Mouse (Mus musculus): ENCODE results near the gene Kifc5b. TPM values are rescaled to one million over a fixed set of nuclear protein-coding genes. Genes with fewer than 3 reads are reported as not detected.
A peak's percentile ranks its signal among the peaks of the same experiment; 100 is the strongest.

Gene Kifc5b
- polyA plus RNA-seq, 1 experiment from 2014 or later, result 5.2 TPM

- ATAC-seq (ENCODE audit: low read depth) (no peak), DNase-seq (no peak)
- Histone ChIP-seq H3K9ac (peak overlapping the region; percentile 73), H3K27ac (peak overlapping the region; percentile 87), H3K4me3 (replicated peaks) (peak overlapping the region; percentile 44), H3K36me3 (peaks cover 12% of the 10 kb centered on the region; the same call in 1 of the 2 replicates), H3K9me3 (replicated peaks) (no peaks in the 10 kb centered on the region), H3K4me1 (replicated peaks) (peaks cover 81% of the 10 kb centered on the region), H3K4me2 (peak overlapping the region; percentile 68), H3K27me3 (peaks cover 20% of the 10 kb centered on the region)
- 61% methylated on average over 5 of the region's 5 CpGs for WGBS (ENCODE audit: insufficient replicate concordance)
Observed at GRCm38 (mm10) chr17:26956309-26956708, 39.4 kb downstream of the Kifc5b start.

DNA sequence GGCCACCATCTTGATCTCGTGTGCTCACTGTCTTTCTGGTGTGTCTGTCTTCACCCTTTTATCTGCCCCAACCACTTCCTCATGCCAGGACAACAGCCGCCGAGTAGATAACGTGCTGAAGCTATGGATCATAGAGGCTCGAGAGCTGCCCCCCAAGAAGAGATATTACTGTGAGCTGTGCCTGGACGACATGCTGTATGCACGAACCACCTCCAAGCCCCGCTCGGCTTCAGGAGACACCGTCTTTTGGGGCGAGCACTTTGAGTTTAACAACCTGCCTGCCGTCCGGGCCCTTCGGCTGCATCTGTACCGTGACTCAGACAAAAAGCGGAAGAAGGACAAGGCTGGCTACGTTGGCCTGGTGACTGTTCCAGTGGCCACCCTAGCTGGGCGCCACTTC lies 40.0 kb downstream of the Kifc5b start:
- H3K9ac ChIP-seq, result peak overlapping the region; percentile 73
- peak; percentile 88 for ATAC-seq (ENCODE audit: low read depth)
- H3K4me3 ChIP-seq (replicated peaks), result peak overlapping the region; percentile 44

DNA sequence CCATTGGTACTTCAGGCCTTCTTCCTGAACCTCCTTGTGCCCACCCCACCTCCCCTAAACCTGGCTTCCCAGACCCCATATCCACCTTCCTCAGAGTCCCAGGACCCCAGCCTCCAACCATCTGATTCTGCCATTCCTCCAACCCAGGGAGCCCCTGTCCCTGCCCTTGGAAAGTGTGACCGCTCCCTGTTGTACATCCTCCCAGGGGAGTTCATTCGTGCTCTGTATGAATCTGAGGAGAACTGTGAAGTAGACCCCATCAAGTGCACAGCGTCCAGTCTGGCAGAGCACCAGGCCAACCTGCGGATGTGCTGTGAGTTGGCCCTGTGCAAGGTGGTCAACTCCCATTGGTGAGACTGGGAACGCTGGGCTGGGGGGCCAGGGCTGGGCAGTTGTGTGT lies 41.0 kb downstream of the Kifc5b start:
- DNase-seq (no peak), ATAC-seq (ENCODE audit: low read depth) (no peak)
- Histone ChIP-seq H3K4me1 (replicated peaks) (peaks cover 66% of the 10 kb centered on the region), H3K4me2 (peak overlapping the region; percentile 68), H3K4me3 (replicated peaks) (peak overlapping the region; percentile 44; the same call in 1 of the 2 replicates), H3K9me3 (replicated peaks) (no peaks in the 10 kb centered on the region), H3K27ac (peak overlapping the region; percentile 87), H3K36me3 (peaks cover 22% of the 10 kb centered on the region; the same call in 1 of the 2 replicates), H3K9ac (no peak overlapping the region; the same call in 1 of the 2 replicates), H3K27me3 (peaks cover 9% of the 10 kb centered on the region; the same call in 1 of the 2 replicates)
- 90% methylated on average over 5 of the region's 5 CpGs for WGBS (ENCODE audit: insufficient replicate concordance)

More for the DNA sequence above, 40.0 kb downstream of the Kifc5b start:
- Histone ChIP-seq H3K27ac (peak overlapping the region; percentile 87), H3K4me2 (peak overlapping the region; percentile 68), H3K27me3 (peaks cover 19% of the 10 kb centered on the region), H3K36me3 (peaks cover 18% of the 10 kb centered on the region; the same call in 1 of the 2 replicates), H3K4me1 (replicated peaks) (peaks cover 75% of the 10 kb centered on the region), H3K9me3 (replicated peaks) (no peaks in the 10 kb centered on the region)
- WGBS (ENCODE audit: insufficient replicate concordance), result 20% methylated on average over 18 of the region's 18 CpGs
- peak; percentile 74 for DNase-seq

DNA sequence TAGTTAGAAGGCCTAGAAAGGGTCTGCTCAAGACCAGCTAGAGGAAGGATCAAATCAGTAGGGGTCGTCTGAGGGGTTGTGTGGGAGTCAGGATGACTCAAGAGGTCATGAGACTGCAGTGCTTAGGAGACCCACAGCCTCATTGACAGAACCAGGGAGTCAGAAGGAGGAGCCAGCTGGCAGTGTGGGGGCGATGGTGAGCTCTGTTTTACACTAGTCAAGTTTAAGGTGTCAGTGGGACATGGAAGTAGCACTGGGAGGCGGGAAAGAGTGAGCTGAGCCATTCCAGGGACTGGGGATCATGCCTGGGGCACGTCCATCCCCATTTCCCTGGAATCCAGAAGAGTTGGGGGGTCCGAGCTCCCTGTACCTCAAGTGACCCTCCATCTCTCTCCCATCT lies 42.0 kb downstream of the Kifc5b start:
- Histone ChIP-seq H3K4me1 (replicated peaks) (peaks cover 56% of the 10 kb centered on the region), H3K36me3 (peaks cover 22% of the 10 kb centered on the region; the same call in 1 of the 2 replicates), H3K27me3 (no peaks in the 10 kb centered on the region), H3K9me3 (replicated peaks) (no peaks in the 10 kb centered on the region), H3K9ac (no peak overlapping the region), H3K27ac (peak overlapping the region; percentile 50; the same call in 1 of the 2 replicates), H3K4me2 (no peak overlapping the region), H3K4me3 (replicated peaks) (no peak overlapping the region)
- ATAC-seq (ENCODE audit: low read depth) (no peak), DNase-seq (no peak)
- WGBS (ENCODE audit: insufficient replicate concordance), result 52% methylated on average over 5 of the region's 5 CpGs

GRCm38 (mm10) chr17:26959815-26960214 lies 42.9 kb downstream of the Kifc5b start:
- DNase-seq (no peak), ATAC-seq (ENCODE audit: low read depth) (no peak)
- H3K36me3 ChIP-seq, result peaks cover 21% of the 10 kb centered on the region; the same call in 1 of the 2 replicates
- no peak overlapping the region for H3K9ac ChIP-seq
- WGBS (ENCODE audit: insufficient replicate concordance), result 86% methylated on average over 4 of the region's 4 CpGs
- no peaks in the 10 kb centered on the region for H3K9me3 ChIP-seq (replicated peaks)
- peaks cover 49% of the 10 kb centered on the region for H3K4me1 ChIP-seq (replicated peaks)
- H3K27me3 ChIP-seq, result no peaks in the 10 kb centered on the region
- H3K4me2 ChIP-seq, result no peak overlapping the region
- H3K4me3 ChIP-seq (replicated peaks), result no peak overlapping the region
- H3K27ac ChIP-seq, result no peak overlapping the region

DNA sequence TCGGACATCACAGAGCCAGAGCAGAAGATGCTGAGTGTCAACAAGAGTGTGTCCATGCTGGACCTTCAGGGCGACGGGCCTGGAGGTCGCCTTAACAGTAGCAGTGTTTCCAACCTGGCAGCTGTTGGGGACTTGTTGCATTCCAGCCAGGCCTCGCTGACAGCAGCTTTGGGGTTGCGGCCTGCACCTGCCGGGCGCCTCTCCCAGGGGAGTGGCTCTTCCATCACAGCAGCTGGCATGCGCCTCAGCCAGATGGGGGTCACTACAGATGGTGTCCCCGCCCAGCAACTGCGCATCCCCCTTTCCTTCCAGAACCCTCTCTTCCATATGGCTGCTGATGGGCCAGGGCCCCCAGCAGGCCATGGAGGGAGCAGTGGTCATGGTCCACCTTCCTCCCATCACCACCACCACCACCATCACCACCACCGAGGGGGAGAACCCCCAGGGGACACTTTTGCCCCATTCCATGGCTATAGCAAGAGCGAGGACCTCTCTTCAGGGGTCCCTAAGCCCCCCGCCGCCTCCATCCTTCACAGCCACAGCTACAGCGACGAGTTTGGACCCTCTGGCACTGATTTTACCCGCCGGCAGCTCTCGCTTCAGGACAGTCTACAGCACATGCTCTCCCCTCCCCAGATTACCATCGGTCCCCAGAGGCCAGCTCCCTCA lies 44.8 kb downstream of the Kifc5b start:
- Histone ChIP-seq H3K27me3 (no peaks in the 10 kb centered on the region), H3K4me1 (replicated peaks) (peaks cover 30% of the 10 kb centered on the region), H3K36me3 (peaks cover 18% of the 10 kb centered on the region; the same call in 1 of the 2 replicates), H3K4me3 (replicated peaks) (no peak overlapping the region), H3K27ac (no peak overlapping the region), H3K4me2 (no peak overlapping the region), H3K9me3 (replicated peaks) (no peaks in the 10 kb centered on the region), H3K9ac (no peak overlapping the region)
- 87% methylated on average over 21 of the region's 21 CpGs for WGBS (ENCODE audit: insufficient replicate concordance)
- ATAC-seq (ENCODE audit: low read depth) (no peak), DNase-seq (no peak)

GRCm38 (mm10) chr17:26966993-26967392 lies 50.1 kb downstream of the Kifc5b start:
- no peaks in the 10 kb centered on the region for H3K9me3 ChIP-seq (replicated peaks)
- H3K27ac ChIP-seq, result no peak overlapping the region
- no peak overlapping the region for H3K4me3 ChIP-seq (replicated peaks)
- no peak for DNase-seq
- no peak overlapping the region for H3K9ac ChIP-seq
- peaks cover 19% of the 10 kb centered on the region for H3K4me1 ChIP-seq (replicated peaks)
- H3K36me3 ChIP-seq, result 0 out of 2 replicates have a peak, but pooled peaks cover 3% of the 10 kb centered on the region
- WGBS (ENCODE audit: insufficient replicate concordance), result 83% methylated on average over 11 of the region's 11 CpGs
- no peaks in the 10 kb centered on the region for H3K27me3 ChIP-seq
- ATAC-seq (ENCODE audit: low read depth), result no peak
- no peak overlapping the region for H3K4me2 ChIP-seq

DNA sequence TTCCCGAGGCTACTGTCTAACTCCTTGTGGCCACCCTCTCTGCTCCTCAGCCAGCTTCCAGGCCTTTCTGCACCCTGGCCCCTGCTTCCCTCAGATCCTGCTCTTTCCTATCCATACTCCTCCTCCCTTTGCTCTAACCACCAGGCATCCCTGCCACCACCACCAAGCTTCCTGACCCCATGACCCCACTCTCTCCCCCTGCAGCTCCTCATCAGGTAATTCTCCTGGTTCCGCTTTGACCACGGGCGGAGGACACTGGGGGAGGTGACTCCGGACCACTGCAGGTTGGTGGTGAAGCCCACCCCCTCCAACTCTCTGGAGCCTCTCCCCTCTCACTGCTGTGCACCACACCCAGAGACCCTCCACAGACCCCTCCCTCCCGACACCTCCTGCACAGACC lies 50.6 kb downstream of the Kifc5b start:
- H3K4me2 ChIP-seq, result no peak overlapping the region
- no peak for ATAC-seq (ENCODE audit: low read depth)
- no peaks in the 10 kb centered on the region for H3K27me3 ChIP-seq
- no peaks in the 10 kb centered on the region for H3K36me3 ChIP-seq
- no peaks in the 10 kb centered on the region for H3K9me3 ChIP-seq (replicated peaks)
- no peak overlapping the region for H3K9ac ChIP-seq
- no peak overlapping the region; the same call in 1 of the 2 replicates for H3K27ac ChIP-seq
- 81% methylated on average over 6 of the region's 6 CpGs for WGBS (ENCODE audit: insufficient replicate concordance)
- H3K4me3 ChIP-seq (replicated peaks), result no peak overlapping the region
- no peak for DNase-seq
- peaks cover 24% of the 10 kb centered on the region for H3K4me1 ChIP-seq (replicated peaks)

- no peak for DNase-seq
- WGBS (ENCODE audit: insufficient replicate concordance), result 70% methylated on average over 6 of the region's 6 CpGs
- no peak for ATAC-seq (ENCODE audit: low read depth)
Observed at GRCm38 (mm10) chr17:26968200-26968611, 51.3 kb downstream of the Kifc5b start.

DNA sequence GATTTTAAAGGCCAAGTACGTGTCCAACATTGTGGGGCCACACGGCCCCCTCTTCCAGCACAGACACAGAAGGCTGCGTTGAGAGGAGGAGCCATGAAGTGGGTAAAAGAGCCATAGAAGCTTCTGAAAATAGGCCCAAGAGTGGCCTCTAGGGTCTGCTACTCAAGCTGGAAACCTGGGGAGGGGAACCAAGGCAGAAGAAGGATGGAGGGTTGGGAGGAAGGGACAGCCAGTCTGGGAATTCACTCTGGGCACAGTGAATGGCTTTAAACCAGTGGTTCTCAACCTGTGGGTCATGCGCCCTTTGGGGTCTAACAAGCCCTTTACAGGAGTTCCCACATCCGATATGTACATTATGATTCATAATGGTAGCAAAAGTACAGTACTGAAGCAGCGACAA lies 52.4 kb downstream of the Kifc5b start:
- H3K27me3 ChIP-seq, result no peaks in the 10 kb centered on the region
- H3K4me1 ChIP-seq (replicated peaks), result peaks cover 35% of the 10 kb centered on the region
- no peak overlapping the region for H3K4me2 ChIP-seq
- H3K36me3 ChIP-seq, result no peaks in the 10 kb centered on the region
- ATAC-seq (ENCODE audit: low read depth) (no peak), DNase-seq (no peak)
- no peak overlapping the region for H3K9ac ChIP-seq
- H3K4me3 ChIP-seq (replicated peaks), result no peak overlapping the region
- H3K27ac ChIP-seq, result no peak overlapping the region
- WGBS (ENCODE audit: insufficient replicate concordance), result 72% methylated on average over 6 of the region's 6 CpGs
- no peaks in the 10 kb centered on the region for H3K9me3 ChIP-seq (replicated peaks)

More at GRCm38 (mm10) chr17:26968200-26968611, 51.3 kb downstream of the Kifc5b start:
- Histone ChIP-seq H3K9me3 (replicated peaks) (no peaks in the 10 kb centered on the region), H3K4me2 (no peak overlapping the region), H3K36me3 (no peaks in the 10 kb centered on the region), H3K9ac (no peak overlapping the region), H3K27me3 (no peaks in the 10 kb centered on the region), H3K4me1 (replicated peaks) (peaks cover 26% of the 10 kb centered on the region), H3K4me3 (replicated peaks) (no peak overlapping the region), H3K27ac (no peak overlapping the region)

GRCm38 (mm10) chr17:26970221-26970620 lies 53.3 kb downstream of the Kifc5b start:
- no peak for ATAC-seq (ENCODE audit: low read depth)
- Histone ChIP-seq H3K4me2 (no peak overlapping the region), H3K4me3 (replicated peaks) (no peak overlapping the region), H3K9me3 (replicated peaks) (no peaks in the 10 kb centered on the region), H3K27ac (no peak overlapping the region), H3K9ac (no peak overlapping the region), H3K4me1 (replicated peaks) (peaks cover 44% of the 10 kb centered on the region), H3K36me3 (peaks cover 9% of the 10 kb centered on the region), H3K27me3 (no peaks in the 10 kb centered on the region)
- 56% methylated on average over 12 of the region's 12 CpGs for WGBS (ENCODE audit: insufficient replicate concordance)
- no peak for DNase-seq

Data from liver, embryonic 13.5 days (tissue).